Mouse (Mus musculus) olfactory bulb, adult 2 months (tissue): ENCODE measurements at regions not wholly inside any gene's neighbourhood (a gene's known extent, or its start where the extent isn't known, plus 50 kb on each side); places are given as distances from the start of the nearest gene placed in this dataset.

ENCODE experiments used
- H3K27ac ChIP-seq: fragments of 200-500 bp; 2 replicates; pipeline ENCODE4 v1.5.1; 2012; ENCODE audit warnings: low read depth, low read length; ENCODE audit not compliant: insufficient read depth
- H3K4me1 ChIP-seq: fragments of 200-500 bp; 2 replicates; pipeline ENCODE4 v1.6.1; 2012; ENCODE audit warnings: low read length; ENCODE audit not compliant: control insufficient read depth, insufficient read depth
- H3K4me3 ChIP-seq: fragments of 200-500 bp; 2 replicates; pipeline ENCODE4 v1.5.1; 2012; ENCODE audit warnings: mild to moderate bottlenecking, low read depth, low read length, moderate library complexity; ENCODE audit not compliant: insufficient read depth
- CTCF ChIP-seq: fragments of 200-500 bp; IDR thresholded peaks from 2 replicates; pipeline ENCODE4 v1.5.1; 2012; ENCODE audit warnings: low read depth, mild to moderate bottlenecking, low read length, moderate library complexity; ENCODE audit not compliant: insufficient read depth
- POLR2A ChIP-seq: fragments of 200-500 bp; IDR thresholded peaks from 2 replicates; pipeline ENCODE4 v1.6.1; 2012; ENCODE audit warnings: mild to moderate bottlenecking, low read depth, low read length, moderate library complexity; ENCODE audit not compliant: insufficient read depth
- WGBS: fragments of 180-500 bp; shearing (Covaris S2); methylation state at CpG from one replicate; pipeline ENCODE4 v1.1.7; 2018; 5-methylcytosine and 5-hydroxymethylcytosine counted together

DNA sequence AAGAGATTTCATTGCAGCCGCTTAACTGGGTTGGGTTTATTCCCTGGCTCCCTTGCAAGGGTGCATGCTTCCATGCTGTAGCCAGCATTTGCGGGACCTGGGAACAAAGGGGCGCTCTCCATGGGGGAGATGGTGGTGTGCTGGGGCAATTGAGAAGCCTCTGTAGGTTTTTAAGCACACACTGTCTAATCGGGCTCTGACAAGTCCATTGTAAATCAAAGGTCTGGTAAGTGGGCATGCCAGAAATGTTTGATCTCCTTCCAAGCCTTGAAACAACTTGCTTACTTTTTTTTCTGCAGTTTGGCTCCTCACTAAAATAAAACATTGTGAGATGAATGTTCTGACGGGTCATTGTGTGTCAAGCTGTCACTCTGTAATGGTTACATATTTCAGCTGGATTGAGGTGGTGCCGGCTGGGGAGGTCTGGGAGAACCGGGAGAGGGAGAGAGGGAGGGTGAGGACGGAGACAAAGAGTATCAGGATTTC is 330.9 kb upstream of the Zfp507 start:
- Histone ChIP-seq H3K4me1 (no peaks in the 10 kb centered on the region), H3K4me3 (no peak overlapping the region), H3K27ac (no peak overlapping the region)
- TF ChIP-seq POLR2A: no peak
- TF ChIP-seq CTCF: no peak
- 15% methylated on average over 8 of the region's 8 CpGs for WGBS

DNA sequence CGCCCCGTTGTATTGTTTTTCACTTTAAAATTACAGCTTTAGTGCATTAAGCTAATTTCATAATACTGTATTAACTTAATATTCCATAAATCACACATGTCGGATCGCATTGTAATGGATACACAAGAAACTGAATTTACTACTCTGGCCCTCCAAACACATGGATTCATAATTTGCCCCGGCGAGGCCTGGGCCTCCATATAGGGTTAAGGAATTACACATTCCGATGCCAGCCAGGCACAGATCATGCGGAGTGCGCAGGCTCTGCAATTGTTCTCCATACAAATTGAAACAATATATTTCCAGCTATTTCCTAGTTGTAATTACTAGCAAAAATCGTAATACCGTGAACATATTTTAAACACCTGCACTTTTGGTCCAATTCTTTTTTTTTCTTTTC is 330.2 kb upstream of the Zfp507 start:
- H3K4me3 ChIP-seq: no peak overlapping the region
- TF ChIP-seq CTCF (no peak), POLR2A (no peak)
- H3K27ac ChIP-seq: no peak overlapping the region
- no peaks in the 10 kb centered on the region for H3K4me1 ChIP-seq
- 74% methylated on average over 11 of the region's 11 CpGs for WGBS

DNA sequence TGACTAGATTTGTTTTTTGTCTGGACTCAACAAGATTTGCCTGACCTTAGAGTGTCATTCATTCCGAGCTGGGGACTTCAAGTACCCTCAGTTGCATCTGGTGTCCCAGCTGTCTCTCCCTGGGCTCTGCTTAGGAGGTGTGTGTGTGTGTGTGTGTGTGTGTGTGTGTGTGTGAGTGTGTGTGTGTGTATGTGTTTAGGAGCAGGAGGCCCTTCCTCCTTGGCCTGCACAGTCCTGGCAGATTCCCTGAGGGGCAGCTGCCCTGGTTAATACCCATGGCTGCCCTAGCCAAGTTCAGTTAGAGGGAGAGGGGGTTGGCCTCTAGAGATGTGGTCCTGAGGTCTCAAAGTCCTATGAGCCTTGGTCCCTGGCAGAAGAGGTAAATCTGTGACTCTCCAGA is 329.8 kb upstream of the Zfp507 start:
- Histone ChIP-seq H3K27ac (no peak overlapping the region), H3K4me1 (no peaks in the 10 kb centered on the region), H3K4me3 (no peak overlapping the region)
- TF ChIP-seq CTCF: no peak
- TF ChIP-seq POLR2A: no peak
- WGBS: 74% methylated on average over 1 of the region's 1 CpGs

DNA sequence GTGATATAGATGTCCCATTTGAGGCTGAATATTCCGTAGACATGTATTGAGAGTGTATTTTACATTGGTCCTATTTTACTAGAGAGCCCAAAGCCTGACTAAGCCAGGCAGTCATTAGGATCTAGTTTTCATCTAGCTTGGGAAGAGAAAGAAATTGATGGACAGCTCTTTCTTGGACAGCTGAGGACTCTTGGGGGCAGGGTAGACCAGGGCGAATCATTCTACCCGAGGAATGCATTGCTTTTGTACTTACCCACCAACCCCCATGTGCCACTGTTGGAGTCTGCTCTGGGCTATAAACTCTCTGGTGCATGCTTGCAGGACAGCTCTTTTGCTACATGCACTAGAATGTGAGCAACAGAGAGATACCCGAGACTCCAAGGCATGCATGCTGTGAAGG is 294.3 kb upstream of the Zfp507 start:
- no peak overlapping the region for H3K4me3 ChIP-seq
- 87% methylated on average over 4 of the region's 4 CpGs for WGBS
- H3K27ac ChIP-seq: no peak overlapping the region
- no peaks in the 10 kb centered on the region for H3K4me1 ChIP-seq
- TF ChIP-seq POLR2A (no peak), CTCF (no peak)

DNA sequence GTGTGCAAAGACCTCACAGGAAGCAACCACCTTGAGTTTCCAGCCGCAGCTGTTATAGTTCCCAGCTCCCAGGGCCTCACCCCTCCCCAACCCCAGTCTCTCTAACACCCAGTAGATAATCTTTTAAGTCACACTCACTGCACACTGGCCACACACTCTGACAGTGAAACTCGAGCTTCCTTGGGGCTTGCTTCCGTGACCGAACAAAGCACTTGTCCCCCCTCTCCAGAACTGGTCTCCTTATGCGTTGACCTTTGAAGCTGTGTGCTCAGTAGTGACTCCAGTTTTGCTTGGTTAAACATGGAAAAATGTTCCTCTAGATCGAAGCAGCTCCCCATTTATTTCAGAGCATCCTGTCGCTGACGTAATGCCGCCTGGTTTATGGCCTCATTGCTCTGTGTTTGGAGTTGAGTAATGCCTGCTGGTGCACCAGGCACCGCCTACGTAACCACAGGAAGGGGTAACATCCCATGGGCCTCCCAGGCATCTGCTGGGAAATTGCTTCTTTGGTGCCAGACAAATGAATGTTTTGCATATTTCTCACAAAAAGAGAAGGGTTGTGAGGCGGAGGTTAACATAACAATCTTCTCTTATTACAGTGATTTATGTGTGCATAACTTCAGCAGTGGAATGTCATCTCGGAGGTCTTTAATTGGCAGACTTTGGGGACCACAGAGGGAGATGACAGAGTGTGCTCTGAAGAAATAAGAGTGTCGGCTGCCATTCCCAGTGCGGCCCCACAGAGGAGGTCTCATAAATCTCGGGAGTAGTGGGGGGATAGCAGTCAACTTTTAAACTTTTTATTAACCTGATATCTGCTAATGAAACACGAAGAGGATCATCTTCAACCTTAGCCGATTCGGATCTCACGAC is 292.7 kb upstream of the Zfp507 start:
- TF ChIP-seq POLR2A: no peak
- no peak for TF ChIP-seq CTCF
- no peak overlapping the region for H3K4me3 ChIP-seq
- H3K27ac ChIP-seq: no peak overlapping the region
- no peaks in the 10 kb centered on the region for H3K4me1 ChIP-seq
- WGBS: 83% methylated on average over 20 of the region's 20 CpGs

DNA sequence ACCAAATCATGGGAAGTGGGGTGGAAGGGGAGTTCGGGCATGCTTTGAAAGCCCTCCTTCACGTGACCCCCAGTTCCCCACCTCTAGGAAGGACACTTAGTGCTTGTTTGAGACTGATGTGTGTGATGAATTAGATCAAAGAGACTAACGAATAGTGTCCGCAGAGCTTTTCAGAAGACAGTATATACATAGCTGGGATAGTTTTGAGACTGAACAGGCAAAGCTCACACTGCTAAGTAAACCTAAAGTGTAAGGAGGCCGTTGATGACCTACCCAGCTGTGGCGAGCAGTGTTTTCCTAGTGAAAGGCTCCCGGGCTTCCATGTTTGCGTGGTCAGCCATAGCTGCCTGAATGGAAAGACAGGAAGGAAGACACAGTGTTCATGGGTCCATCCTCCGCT is 288.3 kb upstream of the Zfp507 start:
- no peak overlapping the region for H3K27ac ChIP-seq
- TF ChIP-seq CTCF (no peak), POLR2A (no peak)
- no peaks in the 10 kb centered on the region for H3K4me1 ChIP-seq
- no peak overlapping the region for H3K4me3 ChIP-seq
- 86% methylated on average over 9 of the region's 9 CpGs for WGBS

DNA sequence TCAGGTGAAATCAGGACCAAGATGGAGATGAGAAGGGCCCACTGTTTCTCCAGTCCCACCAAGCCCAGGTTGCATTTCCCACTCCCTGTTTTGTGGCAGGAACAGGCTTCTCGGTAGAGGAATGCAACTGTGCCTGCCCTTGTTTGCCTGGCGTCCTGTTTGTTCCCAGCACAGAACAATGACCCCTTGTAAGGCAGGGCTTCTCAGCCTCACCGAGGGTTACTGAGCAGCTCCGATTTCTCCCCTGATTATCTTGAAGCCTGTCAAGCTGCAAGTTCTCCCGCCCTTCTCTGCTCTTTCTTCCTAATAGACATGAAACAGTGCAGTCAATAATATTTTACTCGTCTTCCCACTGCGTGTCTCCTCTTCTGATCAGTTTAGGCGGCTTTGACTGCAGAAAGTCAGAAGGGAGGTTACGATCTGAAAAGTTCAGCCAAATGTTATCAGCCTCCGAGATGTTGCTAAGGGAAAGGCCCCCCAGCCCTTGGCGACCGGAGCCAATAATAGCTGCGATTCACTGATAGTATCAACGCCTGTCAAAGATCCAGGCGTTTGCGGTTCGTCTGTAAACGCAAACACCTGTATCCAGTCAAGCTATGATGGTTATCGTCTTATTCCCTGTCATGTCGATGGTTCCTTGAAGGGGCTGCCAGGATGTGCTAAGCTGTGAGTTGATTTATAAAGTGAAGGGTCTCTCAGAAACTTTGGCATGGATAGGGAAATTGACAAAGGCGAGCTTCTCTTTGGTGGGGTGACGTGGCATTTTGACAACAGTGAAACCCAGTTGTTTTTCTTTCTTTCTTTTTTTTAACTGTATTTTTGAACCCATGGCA is 287.7 kb upstream of the Zfp507 start:
- WGBS: 67% methylated on average over 22 of the region's 22 CpGs
- H3K4me1 ChIP-seq: no peaks in the 10 kb centered on the region
- no peak overlapping the region for H3K27ac ChIP-seq
- TF ChIP-seq CTCF (no peak), POLR2A (no peak)
- no peak overlapping the region for H3K4me3 ChIP-seq

DNA sequence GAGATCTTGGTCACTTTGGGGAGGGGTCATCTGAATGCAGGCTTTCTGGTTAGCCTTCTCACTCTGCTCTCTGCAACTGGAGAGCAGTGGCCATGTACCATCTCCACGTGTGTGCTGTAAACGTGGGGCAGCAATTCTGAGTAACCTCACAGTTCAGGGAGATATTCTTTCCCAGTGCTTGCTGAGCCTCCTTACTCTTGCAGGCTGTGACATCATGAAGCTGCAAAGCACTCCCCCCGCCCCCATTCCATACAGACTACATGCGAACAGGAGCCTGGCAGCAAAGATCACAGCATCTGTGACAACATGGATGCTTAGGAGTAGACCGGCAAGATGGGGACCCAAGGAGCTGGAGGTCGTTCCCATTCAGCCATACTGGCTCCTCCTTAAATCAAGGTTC is 284.8 kb upstream of the Zfp507 start:
- H3K27ac ChIP-seq: no peak overlapping the region
- H3K4me1 ChIP-seq: no peaks in the 10 kb centered on the region
- TF ChIP-seq CTCF (no peak), POLR2A (no peak)
- 92% methylated on average over 6 of the region's 6 CpGs for WGBS
- H3K4me3 ChIP-seq: no peak overlapping the region

DNA sequence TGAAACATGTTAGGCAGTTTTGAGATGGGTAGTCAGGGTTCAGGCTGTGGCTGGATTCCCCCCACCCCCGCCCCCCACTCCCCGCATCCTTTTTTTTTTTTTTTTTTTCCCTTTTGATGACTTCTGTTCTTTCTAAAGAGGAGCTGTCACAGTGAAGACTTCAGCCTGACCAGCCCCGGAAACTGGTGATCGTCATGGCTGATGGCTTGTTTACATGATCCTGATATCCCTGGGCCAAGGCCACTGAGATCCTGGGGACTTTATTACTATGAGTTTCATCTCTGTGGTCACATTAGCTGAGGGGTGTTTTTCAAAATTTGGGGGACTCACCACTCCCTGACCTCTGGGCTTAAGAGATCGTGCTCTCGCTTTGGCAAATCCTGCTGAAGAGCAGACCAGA is 275.9 kb upstream of the Zfp507 start:
- no peak overlapping the region for H3K4me3 ChIP-seq
- 61% methylated on average over 6 of the region's 6 CpGs for WGBS
- TF ChIP-seq CTCF (no peak), POLR2A (no peak)
- no peak overlapping the region for H3K27ac ChIP-seq
- no peaks in the 10 kb centered on the region for H3K4me1 ChIP-seq
